Mouse (Mus musculus) layer of hippocampus, postnatal 25 days (tissue): ENCODE measurements at regions not wholly inside any gene's neighbourhood (a gene's known extent, or its start where the extent isn't known, plus 50 kb on each side); places are given as distances from the start of the nearest gene placed in this dataset.

Source experiments
- DNase-seq, 2 experiments: peaks; one replicate each; pipeline ENCODE4 v3.0.0; 2022; ENCODE audit warnings: mixed read lengths in 2 of 2, low spot score in 1 of 2; ENCODE audit errors: extremely low spot score in 1 of 2

GRCm38 (mm10) chr13:73405720-73406629 is 61.0 kb upstream of the Lpcat1 start:
- peak in 1 of 2 experiments; percentile 52 for DNase-seq

DNA sequence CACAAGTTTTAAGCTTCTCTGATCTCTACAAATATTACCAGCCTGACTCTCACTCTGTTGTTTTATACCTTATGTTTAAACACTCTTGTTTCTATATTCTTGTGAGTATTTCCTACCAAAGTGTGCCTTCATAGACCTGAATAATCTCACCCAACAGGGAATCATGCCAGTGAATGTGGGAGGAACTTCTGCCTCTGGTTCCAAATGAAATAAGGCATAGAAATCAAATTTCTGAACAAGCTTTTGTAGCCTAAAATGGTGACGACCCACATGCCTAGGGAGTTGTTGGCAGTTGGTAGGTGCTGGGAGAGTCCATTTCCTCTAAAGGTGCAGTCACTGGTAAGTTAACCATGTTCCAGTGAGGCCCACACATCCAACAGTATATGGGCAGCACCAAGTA is 66.1 kb upstream of the Lpcat1 start:
- DNase-seq: no peak

DNA sequence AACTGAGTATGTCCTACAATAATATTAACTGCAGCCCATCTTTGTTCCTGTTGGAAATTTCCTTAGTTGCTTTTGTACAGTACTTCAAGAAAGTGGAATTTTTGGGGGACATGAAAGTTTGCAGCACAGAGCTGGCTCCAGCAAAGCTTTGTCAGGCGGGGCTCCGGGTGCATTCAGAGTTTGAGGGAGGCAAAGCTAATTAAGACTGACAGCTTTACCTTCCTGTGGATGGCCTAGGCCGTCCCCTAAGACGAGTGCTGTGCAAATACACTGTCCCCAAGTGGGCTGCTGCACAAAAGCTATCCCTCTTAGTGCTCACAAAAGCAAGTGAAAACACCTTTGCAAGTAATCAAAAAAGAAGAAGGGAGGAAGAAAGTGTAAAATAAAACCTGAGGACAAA is 68.7 kb upstream of the Ndufs6 start:
- no peak for DNase-seq

- DNase-seq: no peak
Observed at GRCm38 (mm10) chr13:73395856-73396255, 67.5 kb upstream of the Ndufs6 start.

- DNase-seq: no peak
Observed at GRCm38 (mm10) chr13:73389051-73389450, 60.7 kb upstream of the Ndufs6 start.

- DNase-seq: peak in 1 of 2 experiments; percentile 51
Observed at GRCm38 (mm10) chr13:73383585-73383984, 55.2 kb upstream of the Ndufs6 start.
